Mouse (Mus musculus) CH12F3 (cell line): ENCODE results near the gene Wdr90.
"Not testable (repeated sequence)": the region's sequence is repeated elsewhere in the genome, so short reads cannot be mapped to it uniquely, and the experiment has no call there.

Source experiments
- in situ Hi-C: fragments of 300-500 bp; cut with MboI; formaldehyde crosslinking; loops from 2 replicates; pipeline ENCODE4 v1.14.3; 2020; ENCODE audit warnings: low sequenced_read_pairs

Gene Wdr90

GRCm38 (mm10) chr17:25878611-25879180, 17.4 kb upstream of the Wdr90 start:
- in situ Hi-C loops, result loop anchor here (25.0 kb wide), 1 partner anchor 134 kb away; no protein-coding TSS in a partner anchor

GRCm38 (mm10) chr17:25877741-25878610, 16.7 kb upstream of the Wdr90 start:
- in situ Hi-C loops, result loop anchor here (25.0 kb wide), 1 partner anchor 134 kb away; no protein-coding TSS in a partner anchor

- in situ Hi-C loops, result loop anchor here (25.0 kb wide), 1 partner anchor 135 kb away; no protein-coding TSS in a partner anchor
Measured at GRCm38 (mm10) chr17:25877025-25877424, 15.7 kb upstream of the Wdr90 start.

GRCm38 (mm10) chr17:25876347-25876915, 15.1 kb upstream of the Wdr90 start:
- in situ Hi-C loops, result loop anchor here (25.0 kb wide), 1 partner anchor 136 kb away; no protein-coding TSS in a partner anchor

GRCm38 (mm10) chr17:25875171-25876136, 14.2 kb upstream of the Wdr90 start:
- in situ Hi-C loops, result loop anchor here (25.0 kb wide), 1 partner anchor 137 kb away; no protein-coding TSS in a partner anchor

DNA sequence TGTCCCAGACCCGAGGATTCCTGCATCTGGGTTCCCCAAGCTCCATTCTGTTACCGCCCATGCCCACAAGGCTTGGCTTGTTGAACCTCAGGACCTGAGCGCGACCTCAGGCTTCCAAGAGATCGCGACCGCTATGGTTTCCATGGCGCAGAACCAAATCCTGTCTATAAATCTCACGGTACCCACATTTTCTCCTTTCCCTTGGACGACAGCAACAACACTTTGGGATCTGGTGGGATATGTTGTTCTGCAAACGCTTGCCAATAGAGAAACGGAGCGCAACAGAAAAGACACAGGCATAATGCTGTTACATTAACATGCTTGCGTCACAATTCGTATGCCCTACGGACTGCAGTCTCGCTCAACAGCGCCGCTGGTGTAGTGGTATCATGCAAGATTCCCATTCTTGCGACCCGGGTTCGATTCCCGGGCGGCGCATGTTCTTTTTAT, 13.4 kb upstream of the Wdr90 start, which contains the start of gene Mettl26:
Gene Mettl26 (plus strand): TSS at position 354 of the 450 bp plus-strand sequence.
- in situ Hi-C loops, result loop anchor here (25.0 kb wide), 1 partner anchor 138 kb away; no protein-coding TSS in a partner anchor

DNA sequence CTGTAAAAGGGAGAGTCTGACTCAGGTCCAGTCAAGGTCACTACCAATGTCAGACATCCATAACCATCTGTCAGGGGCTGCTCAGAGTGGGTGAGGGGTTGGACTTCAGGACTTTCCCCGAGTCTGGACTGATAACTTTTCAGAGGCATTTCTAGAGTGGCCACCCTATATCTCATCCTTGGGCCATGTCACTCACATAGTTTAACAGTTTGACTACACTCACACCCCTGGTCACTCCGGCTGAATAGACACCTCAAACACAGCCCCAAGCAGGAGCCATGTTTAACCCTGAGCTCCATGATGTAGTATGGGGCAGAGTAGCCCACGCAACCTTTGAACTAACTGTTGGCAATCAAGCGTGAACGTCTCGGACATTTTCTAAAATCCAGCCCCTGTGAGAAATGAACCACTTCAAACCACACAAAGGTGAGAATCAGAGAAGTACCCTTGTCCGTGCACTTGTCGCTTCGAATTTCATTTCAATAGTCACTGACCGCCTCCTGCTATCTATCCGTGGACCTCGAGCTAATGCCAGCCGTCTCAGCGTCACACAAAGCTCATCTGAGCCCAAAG, 12.9 kb upstream of the Wdr90 start:
- in situ Hi-C loops, result no loop called here

GRCm38 (mm10) chr17:25873405-25874147, 12.3 kb upstream of the Wdr90 start:
- in situ Hi-C loops, result no loop called here

DNA sequence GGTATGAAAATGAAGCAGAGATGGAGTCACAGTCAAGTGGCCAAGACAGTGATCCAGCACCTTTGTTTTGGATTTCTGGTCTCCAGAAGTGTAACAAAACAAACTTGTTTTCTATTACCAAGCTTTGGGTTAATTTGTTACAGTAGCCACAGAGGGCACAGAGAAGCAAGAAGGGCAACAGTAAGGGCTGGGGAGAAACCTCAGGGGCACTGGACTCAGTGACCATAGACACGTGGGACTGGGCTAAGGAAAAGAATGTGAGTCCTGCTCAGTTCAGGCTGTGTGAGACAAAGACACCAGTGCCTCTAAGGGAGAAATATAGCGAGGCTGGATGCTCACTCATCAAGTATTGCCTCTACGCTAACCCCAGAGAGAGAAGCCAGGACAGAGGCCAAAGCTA, 11.4 kb upstream of the Wdr90 start:
- in situ Hi-C loops, result no loop called here

- in situ Hi-C loops, result not testable (repeated sequence)
Measured at GRCm38 (mm10) chr17:25871566-25871965, 10.3 kb upstream of the Wdr90 start.

GRCm38 (mm10) chr17:25869954-25870353, 8.7 kb upstream of the Wdr90 start:
- in situ Hi-C loops, result no loop called here

- in situ Hi-C loops, result no loop called here
Measured at GRCm38 (mm10) chr17:25869498-25869897, 8.2 kb upstream of the Wdr90 start.

DNA sequence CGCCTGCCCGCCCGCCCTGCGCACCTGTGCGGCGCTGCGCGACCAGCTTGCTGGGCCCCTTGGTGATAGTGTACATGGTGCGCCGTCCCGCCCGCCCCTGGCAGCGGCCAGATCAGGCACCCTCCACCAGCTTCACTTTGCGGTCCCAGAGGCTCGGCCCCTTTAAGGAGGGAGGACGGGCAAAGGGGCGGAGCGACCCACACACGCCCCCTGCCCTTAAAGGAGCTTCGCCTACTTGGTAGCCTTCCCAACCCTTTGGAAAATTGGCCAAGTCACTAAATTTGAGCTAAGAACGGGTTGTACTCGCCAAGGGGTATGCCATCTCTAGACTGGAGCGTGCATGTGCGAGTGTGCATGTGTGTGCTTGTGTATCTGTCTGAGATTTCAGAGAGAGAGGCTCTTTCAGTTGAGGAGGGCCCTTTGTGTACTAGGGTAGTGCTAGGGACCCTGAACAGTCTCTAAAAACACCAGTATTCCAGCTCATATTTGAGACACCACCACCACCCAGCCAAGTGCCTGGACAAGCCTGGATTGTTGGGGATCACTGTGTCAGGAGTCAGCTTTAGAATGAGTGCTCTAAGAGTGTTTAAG, 7.4 kb upstream of the Wdr90 start, which contains the start of gene Mcrip2:
Gene Mcrip2 (minus strand): TSS at position 164 of the 591 bp plus-strand sequence.
- in situ Hi-C loops, result no loop called here

DNA sequence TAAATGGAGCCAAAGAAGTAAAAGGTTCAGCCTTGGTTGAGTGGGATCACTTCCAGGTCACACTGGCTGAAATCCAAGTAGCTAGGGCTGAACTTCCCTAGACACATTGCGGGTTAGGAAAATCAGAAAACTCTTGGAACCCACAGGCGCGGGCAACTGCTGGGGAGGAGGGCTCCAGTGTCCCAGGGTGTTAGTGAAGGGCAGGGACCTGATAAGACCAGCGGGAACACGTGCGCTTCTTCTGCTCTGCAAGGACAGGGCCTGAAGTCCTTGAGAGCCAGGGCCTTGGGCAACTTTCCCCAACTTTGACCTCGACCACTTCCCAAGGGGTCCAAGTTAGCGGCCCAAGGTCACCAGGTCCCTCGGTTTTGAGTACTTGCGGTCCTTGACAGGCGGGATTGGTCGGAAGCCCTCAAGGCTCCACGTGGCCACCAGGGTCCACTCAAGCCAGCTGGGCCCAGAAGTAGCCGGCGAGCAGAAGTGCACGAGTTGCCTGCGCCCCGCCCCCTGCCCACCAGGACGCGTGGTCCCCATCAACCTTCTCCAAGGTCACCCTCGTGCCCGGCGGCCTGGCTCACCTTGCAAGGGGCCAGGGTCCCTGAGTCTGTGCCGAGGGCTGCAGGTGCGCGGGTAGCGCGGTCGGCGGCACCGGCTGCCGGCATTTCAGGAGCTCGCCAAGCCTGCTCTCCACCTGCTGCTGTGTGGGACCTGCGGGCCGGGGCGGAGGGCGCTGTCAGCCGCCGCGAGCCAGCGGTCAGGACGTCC, 6.7 kb upstream of the Wdr90 start:
- in situ Hi-C loops, result no loop called here

- in situ Hi-C loops, result no loop called here
Measured at GRCm38 (mm10) chr17:25867509-25867835, 6.2 kb upstream of the Wdr90 start.

GRCm38 (mm10) chr17:25866172-25866571, 4.9 kb upstream of the Wdr90 start:
- in situ Hi-C loops, result no loop called here

DNA sequence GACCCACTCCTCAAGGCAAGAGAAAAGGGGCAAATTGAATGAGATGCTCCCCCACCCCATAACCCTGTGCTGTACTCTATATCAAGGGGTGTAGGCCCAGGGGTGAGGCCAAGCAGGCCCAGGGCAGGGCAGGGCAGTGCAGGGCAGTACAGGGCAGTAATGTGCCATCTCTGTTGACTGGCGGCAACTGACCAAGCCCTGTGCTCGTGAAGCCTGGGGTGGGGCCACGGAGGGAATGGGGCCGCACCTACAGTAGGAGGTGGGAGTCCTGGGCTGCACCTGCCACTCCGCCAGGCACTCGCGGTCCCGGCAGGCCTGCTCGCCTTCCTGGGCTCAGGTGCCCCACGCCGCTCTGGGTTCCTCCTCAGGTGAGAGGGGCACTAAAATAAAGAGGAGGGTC, 4.0 kb upstream of the Wdr90 start:
- in situ Hi-C loops, result no loop called here

GRCm38 (mm10) chr17:25864311-25864710, 3.0 kb upstream of the Wdr90 start:
- in situ Hi-C loops, result no loop called here
